Mouse (Mus musculus): ENCODE measurements around the gene 4930595D18Rik.

- TF ChIP-seq CTCF (IDR thresholded peaks at IDR 0.05; ENCODE audit: control insufficient read depth, insufficient read depth, low read length) (no peak), POLR2A (IDR thresholded peaks at IDR 0.05; ENCODE audit: borderline replicate concordance, control insufficient read depth, low read depth, low read length) (no peak)
Observed at GRCm38 (mm10) chr12:111207641-111208040, 23.4 kb upstream of the 4930595D18Rik start.

Data from bone marrow, adult 2 months (tissue).